Mouse (Mus musculus): ENCODE measurements around the gene Ubqlnl.

DNA sequence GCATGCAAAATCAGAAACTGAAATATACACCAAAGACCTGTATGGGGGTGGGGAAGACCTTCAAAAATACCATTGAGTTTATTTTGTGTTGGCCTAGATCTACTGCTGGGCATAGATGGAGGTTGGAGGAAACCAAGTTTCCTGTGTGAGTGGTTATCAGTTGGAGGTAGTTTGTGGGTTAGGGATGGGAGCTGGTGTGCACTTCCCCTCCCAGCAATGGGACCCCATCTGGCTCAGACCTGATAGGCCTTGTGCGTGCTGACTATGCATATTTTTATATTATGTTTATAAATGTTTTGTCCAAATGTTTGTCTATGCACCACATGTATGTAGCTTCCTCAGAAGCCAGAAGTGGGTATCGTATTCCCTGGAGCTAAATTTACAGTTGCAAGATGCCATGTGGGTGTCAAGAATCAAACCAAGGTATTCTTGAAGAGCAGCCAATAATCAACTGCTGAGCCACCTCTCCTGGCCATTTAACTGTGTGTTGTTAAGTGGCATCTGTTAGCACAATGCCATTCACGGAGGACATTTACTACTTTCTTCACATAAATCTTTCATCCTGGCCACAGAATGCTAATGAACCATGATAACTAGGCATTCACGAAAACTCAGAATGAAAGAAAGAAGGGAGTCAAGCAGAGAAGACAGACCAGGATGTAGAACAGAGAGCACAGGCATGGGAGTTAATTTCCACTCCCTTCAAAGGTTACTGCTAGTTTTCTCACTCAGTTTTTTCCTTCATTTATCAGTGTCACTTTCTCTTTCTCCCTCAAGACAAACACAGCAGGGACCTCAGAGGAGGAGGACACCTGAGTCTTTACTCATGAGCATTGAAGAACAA is 46.2 kb downstream of the Ubqlnl start:
- TF ChIP-seq POLR2A (IDR thresholded peaks at IDR 0.05; ENCODE audit: extremely low read depth, insufficient read depth, low read length) (no peak), CTCF (IDR thresholded peaks at IDR 0.05; ENCODE audit: extremely low read depth, insufficient read depth, low read length) (no peak)

All from cortical plate, adult 2 months (tissue).